Mouse (Mus musculus) thymus, adult 2 months (tissue): ENCODE data around the gene Mavs.
A peak's percentile ranks its signal among the peaks of the same experiment; 100 is the strongest.

ENCODE experiments used
- CTCF ChIP-seq: fragments of 200-500 bp; IDR thresholded peaks from 2 replicates; pipeline ENCODE4 v1.5.1; 2012; ENCODE audit warnings: mild to moderate bottlenecking, control low read depth, low read length, moderate library complexity, borderline replicate concordance; ENCODE audit not compliant: control insufficient read depth, poor library complexity, insufficient read depth; ENCODE audit errors: extremely low read depth
- POLR2A ChIP-seq: fragments of 200-500 bp; IDR thresholded peaks from 2 replicates; pipeline ENCODE4 v1.6.1; 2012; ENCODE audit warnings: mild to moderate bottlenecking, low read length, control low read depth, moderate library complexity; ENCODE audit not compliant: control insufficient read depth, poor library complexity, insufficient read depth; ENCODE audit errors: extremely low read depth

- TF ChIP-seq CTCF (0 out of 2 replicates have a peak, but pooled peaks have one; percentile 48), POLR2A (peak; percentile 99)
Measured at GRCm38 (mm10) chr2:131262213-131262672, 28.4 kb downstream of the Mavs start, which contains the start of gene Pank2.
